Mouse (Mus musculus): ENCODE measurements around the gene Mcm10.

Mcm10 gene

GRCm38 (mm10) chr2:5012491-5013324 is at the start of gene Mcm10:
Gene Mcm10 (minus strand): TSS chr2:5012791.
- peak; percentile 81 for DNase-seq

GRCm38 (mm10) chr2:5061133-5061708 is 48.6 kb upstream of the Mcm10 start:
- no peak for DNase-seq

GRCm38 (mm10) chr2:5059997-5060396 is 47.4 kb upstream of the Mcm10 start:
- DNase-seq: no peak

- DNase-seq: no peak
These were observed 45.8 kb upstream of the Mcm10 start for GRCm38 (mm10) chr2:5058436-5058835.

GRCm38 (mm10) chr2:5050562-5050961 is 38.0 kb upstream of the Mcm10 start:
- DNase-seq: no peak

- no peak for DNase-seq
These were observed 34.4 kb upstream of the Mcm10 start for GRCm38 (mm10) chr2:5047016-5047415.

GRCm38 (mm10) chr2:5045269-5045965 is 32.8 kb upstream of the Mcm10 start:
- DNase-seq: no peak

- DNase-seq: no peak
These were observed 31.7 kb upstream of the Mcm10 start for GRCm38 (mm10) chr2:5044321-5044720.

- DNase-seq: no peak
These were observed 30.8 kb upstream of the Mcm10 start for GRCm38 (mm10) chr2:5043476-5043761.

GRCm38 (mm10) chr2:5042616-5043475 is 30.3 kb upstream of the Mcm10 start:
- DNase-seq: no peak

GRCm38 (mm10) chr2:5041854-5042253 is 29.3 kb upstream of the Mcm10 start:
- no peak for DNase-seq

- no peak for DNase-seq
These were observed 27.9 kb upstream of the Mcm10 start for GRCm38 (mm10) chr2:5040281-5041161.

GRCm38 (mm10) chr2:5039350-5040170 is 27.0 kb upstream of the Mcm10 start:
- DNase-seq: no peak

GRCm38 (mm10) chr2:5038320-5038719 is 25.7 kb upstream of the Mcm10 start:
- peak; percentile 72 for DNase-seq

GRCm38 (mm10) chr2:5037390-5037789 is 24.8 kb upstream of the Mcm10 start:
- DNase-seq: no peak

GRCm38 (mm10) chr2:5036411-5037076 is 24.0 kb upstream of the Mcm10 start:
- DNase-seq: no peak

GRCm38 (mm10) chr2:5035241-5035640 is 22.6 kb upstream of the Mcm10 start:
- DNase-seq: no peak

GRCm38 (mm10) chr2:5034801-5035200 is 22.2 kb upstream of the Mcm10 start:
- no peak for DNase-seq

- DNase-seq: no peak
These were observed 21.2 kb upstream of the Mcm10 start for GRCm38 (mm10) chr2:5033546-5034420.

- no peak for DNase-seq
These were observed 20.1 kb upstream of the Mcm10 start for GRCm38 (mm10) chr2:5032665-5033064.
